Mouse (Mus musculus): ENCODE data around the gene Sppl3.

DNA sequence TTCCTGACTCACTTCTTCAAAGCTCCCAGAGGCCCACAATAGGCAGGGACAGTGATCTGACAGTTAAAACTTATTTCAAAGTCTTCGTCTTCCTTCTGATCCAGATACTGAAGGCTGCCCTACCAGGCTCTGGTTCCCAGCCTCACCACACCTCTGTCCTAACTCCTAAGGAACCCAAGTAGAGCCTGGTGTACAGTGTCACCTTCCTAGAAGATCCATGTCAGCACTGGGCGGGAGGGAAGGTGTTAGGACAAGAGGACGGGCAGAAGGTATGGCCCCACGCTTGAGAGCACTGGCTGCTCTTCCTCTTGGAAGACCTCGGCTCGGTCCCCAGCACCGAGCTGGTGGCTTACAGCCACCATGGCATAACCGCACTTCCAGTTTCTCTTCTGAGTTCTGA is 137.4 kb downstream of the Sppl3 start:
- TF ChIP-seq CTCF (IDR thresholded peaks at IDR 0.05; ENCODE audit: control insufficient read depth, insufficient read depth, insufficient replicate concordance, low read depth, low read length) (no peak), POLR2A (IDR thresholded peaks at IDR 0.05; ENCODE audit: control insufficient read depth, low read depth, low read length) (no peak)
